ENCODE assay signal across 8 mouse cellular contexts in the genomic region with DNA sequence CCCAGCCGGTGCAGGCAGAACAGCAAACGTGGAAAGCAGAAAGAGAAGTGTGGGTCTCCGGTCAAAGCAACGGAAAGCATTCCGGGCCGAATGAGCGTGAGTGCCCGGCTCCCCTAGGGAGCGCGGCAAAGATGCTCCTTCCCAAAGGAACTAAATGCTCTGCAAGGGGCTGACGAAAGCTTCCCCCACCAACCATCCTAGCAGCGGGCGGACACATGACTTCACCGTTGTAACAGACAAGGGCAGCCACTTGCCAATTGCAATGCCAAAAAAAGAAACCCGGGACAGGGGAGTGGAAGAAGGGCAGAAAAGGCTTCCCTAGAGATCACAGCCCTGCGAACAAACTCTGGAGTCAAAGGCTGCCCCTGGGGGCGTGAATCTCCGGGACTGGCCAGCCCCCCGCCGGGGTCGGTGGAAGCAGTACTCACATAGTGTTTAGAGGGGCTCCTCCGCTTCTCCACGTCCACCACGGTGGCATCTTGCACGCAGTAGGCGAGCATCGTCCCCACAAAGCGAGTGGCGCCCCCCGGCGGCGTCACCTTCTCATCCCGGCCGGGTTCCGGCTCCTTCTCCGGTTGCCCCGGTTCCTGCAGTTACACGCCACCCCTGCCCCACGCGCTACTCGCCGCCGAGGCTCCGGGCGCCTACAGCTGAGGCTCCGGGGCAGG. TPM values are rescaled to one million over a fixed set of nuclear protein-coding genes. Genes with fewer than 3 reads are reported as not detected.
DNase-seq lines count a peak whose midpoint lies in the region; ATAC-seq and TF ChIP-seq lines count a peak whose summit lies in the region.

No protein-coding gene starts in this region.

- TF ChIP-seq CTCF in ES-Bruce4 (IDR thresholded peaks at IDR 0.05; ENCODE audit: low read depth, low read length): peak; percentile 68
- TF ChIP-seq CTCF in brain, embryonic 14.5 days (IDR thresholded peaks at IDR 0.05; ENCODE audit: borderline replicate concordance, extremely low read depth, insufficient read depth, insufficient read length): peak; percentile 56
- TF ChIP-seq CTCF in lung, embryonic 14.5 days (IDR thresholded peaks at IDR 0.05; ENCODE audit: low read depth): peak; percentile 75
- peak; percentile 49; the same call in 1 of the 2 replicates for TF ChIP-seq CTCF in olfactory bulb, adult 2 months (IDR thresholded peaks at IDR 0.05; ENCODE audit: insufficient read depth, low read depth, low read length)

- H3K27me3 ChIP-seq in ES-Bruce4 (ENCODE audit: control insufficient read depth, insufficient read depth, low read length, poor library complexity, severe bottlenecking): no peaks in the 10 kb centered on the region
- no peaks in the 10 kb centered on the region for H3K27me3 ChIP-seq in forebrain, embryonic 14.5 days (replicated peaks; ENCODE audit: control insufficient read depth, insufficient read depth, low read length)
- H3K27me3 ChIP-seq in lung, embryonic 14.5 days (ENCODE audit: insufficient read depth, low read length): no peaks in the 10 kb centered on the region

- H3K9ac ChIP-seq in ES-Bruce4 (ENCODE audit: low read depth, poor library complexity, severe bottlenecking): peak overlapping the region; percentile 64
- H3K9ac ChIP-seq in forebrain, embryonic 14.5 days (ENCODE audit: low read length): peak overlapping the region; percentile 84
- H3K9ac ChIP-seq in lung, embryonic 14.5 days: peak overlapping the region; percentile 84

- peak overlapping the region; percentile 94 for H3K4me2 ChIP-seq in forebrain, embryonic 14.5 days (ENCODE audit: low read length)
- H3K4me2 ChIP-seq in lung, embryonic 14.5 days: peak overlapping the region; percentile 66

- no peak overlapping the region for H3K27ac ChIP-seq in ES-Bruce4 (ENCODE audit: insufficient read depth, low read length)
- H3K27ac ChIP-seq in forebrain, embryonic 14.5 days (ENCODE audit: low read depth, low read length): peak overlapping the region; percentile 74
- H3K27ac ChIP-seq in lung, embryonic 14.5 days (ENCODE audit: low read depth): peak overlapping the region; percentile 88
- no peak overlapping the region for H3K27ac ChIP-seq in olfactory bulb, adult 2 months (ENCODE audit: insufficient read depth, low read depth, low read length)

- peak overlapping the region; percentile 82 for H3K4me3 ChIP-seq in ES-Bruce4 (ENCODE audit: low read depth, low read length)
- peak overlapping the region; percentile 69 for H3K4me3 ChIP-seq in forebrain, embryonic 14.5 days (ENCODE audit: low read depth, low read length)
- peak overlapping the region; percentile 79 for H3K4me3 ChIP-seq in lung, embryonic 14.5 days (ENCODE audit: low read depth, low read length)
- H3K4me3 ChIP-seq in olfactory bulb, adult 2 months (ENCODE audit: insufficient read depth, low read depth, low read length): peak overlapping the region; percentile 51

- intact Hi-C loops in heart, postnatal 10 days (cut with DNase I): loop anchor here (1.0 to 10.0 kb wide), 5 partner anchors 35 to 189 kb away; no protein-coding TSS in a partner anchor

- no peaks in the 10 kb centered on the region for H3K9me3 ChIP-seq in ES-Bruce4 (replicated peaks; ENCODE audit: control insufficient read depth, insufficient read depth, low read length, poor library complexity, severe bottlenecking)
- no peaks in the 10 kb centered on the region for H3K9me3 ChIP-seq in forebrain, embryonic 14.5 days (replicated peaks; ENCODE audit: control insufficient read depth, low read length)
- H3K9me3 ChIP-seq in lung, embryonic 14.5 days (ENCODE audit: low read depth, low read length): no peaks in the 10 kb centered on the region

- H3K36me3 ChIP-seq in ES-Bruce4 (ENCODE audit: control insufficient read depth, insufficient read depth, low read length, poor library complexity, severe bottlenecking): no peaks in the 10 kb centered on the region
- no peaks in the 10 kb centered on the region for H3K36me3 ChIP-seq in forebrain, embryonic 14.5 days (ENCODE audit: control insufficient read depth, insufficient read depth, low read length)
- H3K36me3 ChIP-seq in lung, embryonic 14.5 days (ENCODE audit: insufficient read depth): no peaks in the 10 kb centered on the region

- WGBS in forebrain, embryonic 14.5 days: 0% methylated on average over 45 of the region's 46 CpGs
- under 1% methylated on average over 46 of the region's 46 CpGs for WGBS in lung, embryonic 14.5 days
- WGBS in olfactory bulb, adult 2 months: under 1% methylated on average over 46 of the region's 46 CpGs

- no peak for TF ChIP-seq EP300 in ES-Bruce4 (IDR thresholded peaks at IDR 0.05; ENCODE audit: insufficient read depth, low read depth, low read length)

- peak; percentile 84 for DNase-seq in brain, embryonic 14.5 days (ENCODE audit: low read depth)
- DNase-seq in forebrain, embryonic 14.5 days (ENCODE audit: low spot score): peak; percentile 76
- DNase-seq in heart, postnatal 10 days: peak; percentile 91
- peak; percentile 85 to 89 for DNase-seq in kidney, postnatal 4 days
- peak; percentile 85 for DNase-seq in lung, embryonic 14.5 days
- peak; percentile 95 for DNase-seq in thymus, postnatal 14 days

- no peak for TF ChIP-seq POLR2A in ES-Bruce4 (IDR thresholded peaks at IDR 0.05; ENCODE audit: insufficient read depth, low read length)
- TF ChIP-seq POLR2A in brain, embryonic 14.5 days (IDR thresholded peaks at IDR 0.05; ENCODE audit: borderline replicate concordance, extremely low read depth, insufficient read depth, insufficient read length, poor library complexity, severe bottlenecking): no peak
- TF ChIP-seq POLR2A in olfactory bulb, adult 2 months (IDR thresholded peaks at IDR 0.05; ENCODE audit: insufficient read depth, low read depth, low read length): no peak

- ATAC-seq in forebrain, embryonic 14.5 days: peak; percentile 78
- ATAC-seq in lung, embryonic 14.5 days (ENCODE audit: insufficient read depth): peak; percentile 58

- H3K4me1 ChIP-seq in ES-Bruce4 (ENCODE audit: control insufficient read depth, insufficient read depth, low read length): no peaks in the 10 kb centered on the region
- H3K4me1 ChIP-seq in forebrain, embryonic 14.5 days (ENCODE audit: control insufficient read depth, insufficient read depth, low read length): peaks cover 14% of the 10 kb centered on the region
- peaks cover 23% of the 10 kb centered on the region for H3K4me1 ChIP-seq in lung, embryonic 14.5 days (ENCODE audit: insufficient read depth)
- peaks cover 18% of the 10 kb centered on the region for H3K4me1 ChIP-seq in olfactory bulb, adult 2 months (ENCODE audit: control insufficient read depth, insufficient read depth, low read length)

RNA-seq across cellular contexts. Expression of gene Sh3pxd2a, which starts 0.4 kb away (rescaled TPM):
- 47.6 and 51.9 TPM in 2 replicates for polyA plus RNA-seq in ES-Bruce4 (2011; ENCODE audit: insufficient read depth, insufficient read length, low read depth, missing spikeins)
- polyA plus RNA-seq in brain, embryonic 14.5 days (2012; rRNA removed): 10.1 and 14.5 TPM in 2 replicates
- polyA plus RNA-seq in forebrain, embryonic 14.5 days (2014; fragmentation: Nextera tagmentation; extraction: Ambion mirVana): 3.0 and 3.4 TPM in 2 replicates
- total RNA-seq in heart, postnatal 10 days (2021): 10 to 100 TPM; 87.9 to 93.7 TPM
- 10.2 and 12.0 TPM in 2 replicates for polyA plus RNA-seq in lung, embryonic 14.5 days (2014; fragmentation: Nextera tagmentation; extraction: Ambion mirVana)
- polyA plus RNA-seq in olfactory bulb, adult 2 months (2012; ENCODE audit: insufficient read depth, insufficient read length, low replicate concordance, missing spikeins): not detected in 2 replicates

Comparison
In these comparisons a context has a peak if more than half of its experiments do, and no peak if none do; other contexts are left out.
1. H3K27ac ChIP-seq: peak in forebrain, embryonic 14.5 days (single experiment) and lung, embryonic 14.5 days (single experiment); none in ES-Bruce4 (single experiment) and olfactory bulb, adult 2 months (single experiment).
2. Peak in every context shown above with its lines, with median percentiles within 50 percentile points of each other: H3K4me3 ChIP-seq, H3K9ac ChIP-seq, CTCF ChIP-seq and DNase-seq.